Mouse (Mus musculus) T-helper 17 cell (primary cell): Measurements from ENCODE around the gene Cldn24.
"Not testable (repeated sequence)": the region's sequence is repeated elsewhere in the genome, so short reads cannot be mapped to it uniquely, and the experiment has no call there.

Experiments used
- in situ Hi-C, 2 experiments: fragments of 300-600 bp; cut with MboI, MseI; formaldehyde crosslinking; loops; 1 replicate in 1 of 2; 2 replicates in 1 of 2; pipeline ENCODE4 v1.15.1; 2025; ENCODE audit warnings: high pct_unique_total_duplicates in 2 of 2

The Cldn24 gene

DNA sequence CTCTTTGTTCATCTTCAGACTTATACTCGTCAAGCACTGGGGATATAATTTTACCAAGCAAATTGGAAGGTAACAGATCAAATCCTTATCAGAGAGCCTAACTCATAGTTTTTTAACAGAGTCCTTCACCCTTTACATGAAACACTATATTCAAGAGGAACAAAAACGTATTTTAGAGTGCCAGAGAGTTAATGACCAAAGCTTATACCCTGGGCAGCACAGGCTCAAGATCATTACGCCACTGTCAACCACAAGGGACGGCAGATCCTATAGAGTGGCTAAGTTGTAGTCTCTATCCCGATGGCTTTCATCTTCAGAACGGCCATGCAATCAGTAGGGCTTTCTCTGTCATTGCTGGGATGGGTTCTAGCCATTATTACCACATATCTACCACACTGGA is at the start of gene Cldn24:
Cldn24 (plus strand) TSS at position 301 of the 400 bp plus-strand sequence.
- in situ Hi-C loops: no loop called here

- in situ Hi-C loops: no loop called here
Measured at GRCm38 (mm10) chr8:47772986-47773385, 49.0 kb upstream of the Cldn24 start.

DNA sequence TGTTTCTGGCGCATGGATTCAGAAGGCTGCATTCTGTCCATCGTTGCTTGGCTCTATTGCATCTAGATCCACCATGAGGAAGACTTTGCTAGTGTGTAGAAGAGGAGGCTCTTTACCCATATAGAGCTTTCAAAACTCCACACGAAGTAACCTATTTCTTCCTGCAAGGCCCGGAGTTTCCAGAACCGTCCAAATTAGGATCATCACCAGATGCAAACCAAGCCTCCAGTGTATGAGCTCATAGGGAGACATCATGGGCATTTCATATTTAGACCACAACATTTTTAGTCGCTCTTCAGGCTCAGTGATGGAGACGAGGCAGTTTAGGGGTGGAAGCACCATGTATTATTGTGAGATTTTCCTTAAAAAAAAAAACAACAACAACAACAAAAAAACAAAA is 44.5 kb upstream of the Cldn24 start:
- in situ Hi-C loops: no loop called here

DNA sequence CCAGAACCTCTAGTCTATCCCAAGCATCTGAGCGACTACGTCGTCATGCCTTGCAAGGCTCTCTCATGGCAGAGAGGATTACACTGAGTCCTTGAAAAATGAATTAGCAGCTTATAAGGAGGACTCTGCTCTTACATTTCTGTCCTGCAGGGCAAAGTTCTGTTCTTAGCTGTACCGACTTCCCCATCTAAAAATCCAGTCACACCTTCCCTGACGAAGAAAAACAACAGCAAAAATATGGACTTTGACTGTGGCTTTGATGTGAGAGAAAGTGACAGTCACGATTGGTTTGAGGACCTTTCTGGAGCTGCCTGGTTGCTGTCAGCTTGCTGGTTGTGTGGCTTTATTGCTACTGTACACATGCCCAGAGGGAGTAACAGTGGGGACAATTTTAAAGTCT is 42.4 kb upstream of the Cldn24 start:
- in situ Hi-C loops: no loop called here

DNA sequence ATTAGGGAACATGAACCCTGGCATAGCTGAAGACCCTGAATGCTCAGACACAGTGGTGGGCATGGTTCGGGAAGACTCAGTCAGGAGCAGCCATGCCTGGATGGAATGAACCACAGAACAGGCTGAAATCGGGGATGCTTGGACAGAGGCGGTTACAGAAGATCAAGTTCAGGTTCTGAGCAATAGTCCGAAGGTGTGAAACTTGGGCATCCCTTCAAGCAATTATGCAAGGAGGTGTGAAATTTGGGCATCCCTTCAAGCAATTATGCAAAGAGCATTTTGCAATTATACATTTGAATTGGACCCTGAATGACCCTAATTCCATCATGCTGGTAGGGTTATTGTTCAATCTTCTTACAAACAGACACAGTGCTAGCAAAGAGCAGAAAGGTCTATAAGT is 40.1 kb upstream of the Cldn24 start:
- in situ Hi-C loops: no loop called here

DNA sequence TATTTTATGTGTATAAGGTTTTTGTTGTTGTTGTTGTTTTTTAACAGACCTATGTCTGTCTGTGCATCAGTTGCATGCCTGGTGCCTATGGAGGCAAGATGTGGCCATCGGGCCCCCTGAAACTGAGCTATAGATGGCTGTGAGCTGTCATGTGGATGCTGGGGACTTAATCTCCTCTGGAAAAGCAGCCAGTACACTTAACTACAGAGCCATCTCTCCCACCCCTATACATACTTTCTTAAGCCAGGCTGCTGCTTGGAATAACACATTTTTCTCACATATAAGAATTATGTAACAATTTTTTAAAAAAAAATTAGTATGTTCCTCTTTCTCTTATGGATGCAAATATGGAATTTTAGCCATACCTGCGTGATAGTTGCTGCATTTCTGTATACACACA is 38.4 kb upstream of the Cldn24 start:
- in situ Hi-C loops: no loop called here

DNA sequence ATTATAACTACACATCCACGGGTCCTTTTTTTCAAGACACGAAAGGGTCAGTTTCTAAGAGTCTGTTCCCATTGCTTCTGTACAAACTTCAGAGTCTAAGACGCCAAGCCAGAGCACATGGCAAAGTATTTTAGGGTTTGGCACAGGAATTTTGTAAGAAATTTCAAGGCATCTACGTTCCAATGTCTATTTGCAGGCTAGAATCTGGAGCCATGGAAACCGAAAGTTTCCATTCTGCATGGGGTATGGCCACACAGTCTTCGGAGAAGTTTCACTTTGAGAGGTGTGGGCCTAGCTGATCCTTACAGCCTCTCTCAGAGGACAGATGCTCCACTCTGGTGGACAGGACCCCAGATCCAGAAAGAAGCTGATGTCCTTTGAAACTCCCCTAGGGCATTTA is 38.0 kb upstream of the Cldn24 start:
- in situ Hi-C loops: no loop called here

DNA sequence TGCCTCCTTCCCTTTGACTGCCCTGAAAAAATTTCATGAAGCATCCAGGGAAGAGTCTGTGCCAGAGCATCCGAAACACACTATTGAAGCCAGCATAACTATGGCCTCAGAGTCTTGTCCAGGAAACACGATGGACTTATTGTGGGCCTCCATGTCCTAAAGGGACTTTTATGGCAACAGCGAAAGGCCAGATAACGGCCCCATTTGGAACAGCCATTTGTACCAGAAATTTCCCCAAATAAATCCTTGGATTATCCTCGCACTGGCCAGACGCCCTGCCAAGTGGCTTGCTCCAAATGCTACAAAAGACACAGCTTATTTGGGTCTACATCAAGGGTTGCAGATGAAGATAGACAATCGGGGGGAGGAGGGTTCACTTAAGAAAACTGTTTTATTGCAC is 37.5 kb upstream of the Cldn24 start:
- in situ Hi-C loops: no loop called here

DNA sequence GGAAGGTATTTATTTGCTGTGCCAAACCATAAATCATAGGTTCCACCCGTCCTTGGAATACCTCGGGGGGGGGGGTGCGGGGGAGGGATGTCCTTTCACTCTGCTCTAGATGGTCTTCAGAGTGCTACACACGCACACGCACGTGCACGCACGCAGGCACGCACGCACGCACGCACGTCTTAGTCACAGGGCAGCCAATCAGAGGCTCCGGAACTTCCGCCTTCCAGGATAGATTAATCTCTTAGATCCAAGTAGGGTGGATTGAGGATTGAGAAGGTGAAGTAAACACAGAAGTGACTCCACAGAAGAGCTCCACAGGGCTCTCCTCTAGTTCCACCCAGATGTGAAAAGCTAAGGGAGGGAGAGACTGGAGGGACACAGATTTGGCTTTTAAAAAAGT is 35.6 kb upstream of the Cldn24 start:
- in situ Hi-C loops: no loop called here

GRCm38 (mm10) chr8:47787705-47788104 is 34.2 kb upstream of the Cldn24 start:
- in situ Hi-C loops: no loop called here

- in situ Hi-C loops: no loop called here
Measured at GRCm38 (mm10) chr8:47791986-47792385, 30.0 kb upstream of the Cldn24 start.

DNA sequence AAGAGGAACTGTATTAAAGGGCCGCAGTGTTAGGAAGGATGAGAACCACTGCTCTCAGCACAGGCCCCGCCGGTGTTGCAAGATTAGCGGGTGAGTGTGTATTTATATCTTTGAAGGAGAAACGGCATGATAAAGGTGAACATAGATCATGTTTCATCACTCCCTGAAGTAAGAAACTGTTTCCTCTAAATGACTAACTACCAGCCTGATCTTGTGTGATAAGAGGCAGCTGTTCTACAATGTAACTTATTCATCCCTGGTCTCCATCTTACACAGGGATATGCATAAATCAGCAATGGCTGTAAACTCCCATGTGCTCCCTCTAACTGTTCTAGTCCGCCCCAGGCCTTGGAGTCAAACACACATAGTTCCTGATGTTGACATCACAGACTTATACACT is 22.5 kb upstream of the Cldn24 start:
- in situ Hi-C loops: no loop called here

DNA sequence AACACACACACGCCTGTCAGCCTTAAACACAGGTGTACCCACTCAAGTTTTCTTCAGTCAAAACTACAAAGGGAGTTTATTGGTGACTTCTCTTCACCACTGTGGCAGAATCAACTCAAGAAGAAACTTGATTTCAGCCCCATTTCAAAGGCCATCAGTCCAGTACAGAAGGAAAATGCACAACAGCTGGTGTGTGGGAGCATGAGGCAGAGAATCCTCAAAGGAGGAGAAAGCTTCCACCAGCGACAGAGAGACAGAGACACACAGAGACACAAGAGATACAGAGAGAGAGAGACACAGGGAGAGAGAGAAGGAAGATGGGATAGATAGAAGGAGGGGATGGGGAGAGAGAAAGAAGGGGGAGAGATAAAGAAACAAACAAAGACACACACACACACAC is 19.6 kb upstream of the Cldn24 start:
- in situ Hi-C loops: no loop called here

DNA sequence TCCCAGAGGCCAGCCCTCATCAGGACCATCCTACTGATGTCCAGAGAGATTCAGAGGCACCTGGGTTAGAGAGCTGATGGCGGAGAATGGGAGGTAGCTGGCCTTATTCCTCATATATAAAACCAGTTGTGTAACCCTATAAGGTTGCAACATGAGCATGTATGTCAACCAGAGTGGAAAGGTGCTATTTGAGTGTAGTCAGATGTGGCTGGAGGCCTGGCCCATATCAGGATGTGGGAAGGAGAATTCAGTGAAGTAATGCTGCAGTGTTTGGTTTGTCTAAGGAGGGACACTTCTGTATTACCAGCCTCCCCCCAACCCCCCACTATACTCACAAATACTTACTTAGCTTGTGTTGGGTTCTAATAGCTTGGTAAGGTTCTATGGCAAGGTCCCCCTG is 17.7 kb upstream of the Cldn24 start:
- in situ Hi-C loops: no loop called here

GRCm38 (mm10) chr8:47809970-47810665 is 11.8 kb upstream of the Cldn24 start:
- in situ Hi-C loops: no loop called here

GRCm38 (mm10) chr8:47810666-47811015 is 11.3 kb upstream of the Cldn24 start:
- in situ Hi-C loops: no loop called here

GRCm38 (mm10) chr8:47811221-47811620 is 10.7 kb upstream of the Cldn24 start:
- in situ Hi-C loops: no loop called here

GRCm38 (mm10) chr8:47819034-47819433 is 2.9 kb upstream of the Cldn24 start:
- in situ Hi-C loops: no loop called here

DNA sequence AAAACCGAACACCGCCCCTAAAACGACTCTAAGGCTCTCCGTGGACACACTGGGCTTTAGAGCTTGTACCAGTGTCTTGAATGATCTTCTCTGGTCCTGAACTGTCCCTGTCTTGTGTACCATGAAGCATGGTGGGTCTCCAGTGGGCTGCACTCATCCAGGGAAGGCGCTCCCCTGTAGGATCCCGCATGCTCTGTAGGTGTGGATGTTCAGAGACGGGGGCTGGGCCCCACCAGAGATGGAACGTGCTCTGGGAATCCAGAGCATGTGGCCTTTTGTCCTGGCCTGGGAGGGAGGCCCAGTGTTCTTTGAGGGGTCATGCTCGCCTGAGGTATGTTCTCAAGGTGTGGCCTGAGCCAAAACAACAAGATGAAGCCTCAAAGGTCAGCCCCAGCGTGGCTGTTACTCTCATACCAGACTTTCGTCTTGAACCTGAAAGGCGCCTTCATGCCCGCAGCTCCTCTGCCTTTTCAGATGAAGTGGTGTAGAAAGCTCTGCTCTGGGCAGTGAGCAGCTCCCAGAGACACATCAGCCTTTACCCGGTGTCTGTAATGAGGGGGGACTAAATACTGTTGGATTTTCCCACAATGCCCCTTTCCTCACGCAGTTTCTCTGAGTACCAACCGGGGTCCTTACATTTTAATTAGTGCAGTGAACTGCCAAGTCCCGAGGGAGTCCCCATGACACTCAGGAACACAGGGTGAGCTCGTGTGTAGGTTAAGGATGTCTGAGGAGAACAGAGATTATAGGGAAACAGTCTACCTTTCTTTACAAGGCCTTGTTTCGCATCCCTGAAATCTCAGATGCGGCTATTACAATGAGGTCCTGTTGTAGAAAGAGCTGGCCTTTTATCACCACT is 800 bp upstream of the Cldn24 start:
- in situ Hi-C loops: no loop called here

- in situ Hi-C loops: not testable (repeated sequence)
Measured at GRCm38 (mm10) chr8:47822541-47822940, 598 bp downstream of the Cldn24 start.

DNA sequence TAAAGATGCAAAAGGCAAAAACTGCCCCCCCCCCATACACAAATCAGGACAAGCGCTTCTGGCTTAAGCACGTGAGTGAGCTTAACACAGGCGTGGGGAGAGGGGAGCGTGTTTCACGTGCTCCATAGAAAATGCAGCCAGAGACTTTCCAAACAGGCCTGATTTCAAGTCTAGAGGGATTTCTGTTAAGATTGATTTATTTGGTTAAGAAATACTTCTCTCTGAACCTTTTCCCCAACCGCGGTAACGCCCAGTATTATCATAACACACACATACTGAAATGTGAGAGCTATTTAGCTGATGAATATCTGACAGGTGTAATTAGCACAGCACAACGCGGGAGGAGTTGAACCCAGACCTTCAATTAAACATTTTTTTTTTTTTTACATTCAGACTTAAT is 1.8 kb downstream of the Cldn24 start:
- in situ Hi-C loops: no loop called here

DNA sequence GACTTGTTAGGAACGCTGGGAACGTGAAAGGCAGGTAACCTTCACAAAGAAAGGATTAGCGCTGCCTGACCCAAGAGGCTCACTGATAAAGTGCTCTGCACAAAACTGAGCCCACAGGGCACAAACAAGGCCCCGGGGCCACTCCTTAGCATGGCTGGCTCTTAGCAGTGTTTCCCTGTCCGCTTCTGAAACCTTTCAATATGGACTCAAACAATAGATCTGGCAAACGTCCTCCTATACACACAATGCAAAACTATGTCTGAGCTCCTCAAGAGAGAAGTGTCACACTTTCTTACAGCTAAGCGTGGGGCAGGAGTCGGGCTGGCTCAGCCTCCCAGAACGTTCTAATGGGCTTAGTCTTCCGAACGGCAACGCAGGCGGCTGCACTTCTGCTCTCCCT is 2.2 kb downstream of the Cldn24 start, which contains the start of gene Cldn22:
Cldn22 (plus strand) TSS at position 301 of the 400 bp plus-strand sequence.
- in situ Hi-C loops: no loop called here

DNA sequence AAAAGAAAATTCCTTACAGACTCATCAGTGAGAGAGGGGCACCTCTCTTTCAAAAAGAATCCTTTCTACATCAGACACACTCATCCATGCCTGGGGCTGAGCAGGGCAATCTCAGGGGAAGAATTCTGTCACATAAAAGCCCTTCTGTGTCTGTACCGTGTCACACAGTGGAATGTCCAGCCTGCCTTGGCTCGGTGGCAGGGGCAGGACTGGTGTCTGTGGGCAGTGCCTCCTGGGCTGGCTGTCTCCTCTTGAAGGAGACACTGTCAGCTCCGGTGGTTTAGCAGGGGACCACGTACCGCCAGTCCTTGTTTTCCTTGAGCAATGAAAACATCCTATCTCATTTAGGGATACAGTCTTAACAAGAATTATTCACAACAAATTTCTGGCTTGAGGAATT is 3.7 kb downstream of the Cldn24 start:
- in situ Hi-C loops: loop anchor here in 1 of 2 experiments (5.0 kb wide), 1 partner anchor 78 kb away; no protein-coding TSS in a partner anchor
